Mouse (Mus musculus): ENCODE measurements around the gene Cdh5. TPM values are rescaled to one million over a fixed set of nuclear protein-coding genes. Genes with fewer than 3 reads are reported as not detected.
"Not testable (repeated sequence)": the region's sequence is repeated elsewhere in the genome, so short reads cannot be mapped to it uniquely, and the experiment has no call there.

Cdh5 gene
- polyA plus RNA-seq, 1 experiment from 2014 or later, result 14.6 TPM

GRCm38 (mm10) chr8:104075079-104075478 is 26.3 kb upstream of the Cdh5 start:
- ATAC-seq (ENCODE audit: low FRiP score), result no peak
- Histone ChIP-seq H3K27me3 (no peaks in the 10 kb centered on the region), H3K36me3 (no peaks in the 10 kb centered on the region), H3K9me3 (no peaks in the 10 kb centered on the region), H3K27ac (no peak overlapping the region), H3K9ac (no peak overlapping the region), H3K4me3 (no peak overlapping the region), H3K4me2 (no peak overlapping the region), H3K4me1 (replicated peaks) (0 out of 2 replicates have a peak, but pooled peaks cover 4% of the 10 kb centered on the region)
- WGBS, result 92% methylated on average over 6 of the region's 6 CpGs

- Histone ChIP-seq H3K9ac (no peak overlapping the region), H3K36me3 (no peaks in the 10 kb centered on the region), H3K27ac (no peak overlapping the region), H3K27me3 (no peaks in the 10 kb centered on the region), H3K4me3 (no peak overlapping the region), H3K4me2 (no peak overlapping the region), H3K4me1 (replicated peaks) (0 out of 2 replicates have a peak, but pooled peaks cover 4% of the 10 kb centered on the region), H3K9me3 (no peaks in the 10 kb centered on the region)
- WGBS, result 26% methylated on average over 8 of the region's 8 CpGs
- peak; percentile 84 for ATAC-seq (ENCODE audit: low FRiP score)
Observed at GRCm38 (mm10) chr8:104076541-104077412, 24.6 kb upstream of the Cdh5 start.

DNA sequence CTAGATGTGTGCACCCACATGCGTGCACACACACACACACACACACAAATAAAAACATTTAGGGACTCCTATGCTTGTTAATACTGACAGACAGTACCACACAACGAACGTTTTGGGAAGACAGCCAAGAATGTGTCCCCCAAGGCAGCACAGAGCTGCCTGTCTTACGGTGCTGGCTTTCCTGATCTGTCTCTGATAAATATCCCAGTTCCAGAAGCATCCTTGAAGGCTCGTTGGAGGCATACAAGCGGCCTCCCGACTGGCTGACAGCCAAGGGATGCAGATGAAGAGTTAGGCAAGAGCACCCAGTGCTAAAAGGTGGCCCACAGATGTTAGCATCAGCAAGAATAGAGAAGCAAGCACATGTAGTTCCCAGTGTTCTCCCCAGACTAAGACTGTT is 23.3 kb upstream of the Cdh5 start:
- no peaks in the 10 kb centered on the region for H3K27me3 ChIP-seq
- WGBS, result 56% methylated on average over 7 of the region's 7 CpGs
- no peak overlapping the region for H3K4me2 ChIP-seq
- H3K9ac ChIP-seq, result no peak overlapping the region
- no peak overlapping the region for H3K27ac ChIP-seq
- H3K4me1 ChIP-seq (replicated peaks), result 0 out of 2 replicates have a peak, but pooled peaks cover 4% of the 10 kb centered on the region
- no peak for ATAC-seq (ENCODE audit: low FRiP score)
- no peaks in the 10 kb centered on the region for H3K36me3 ChIP-seq
- no peaks in the 10 kb centered on the region for H3K9me3 ChIP-seq
- H3K4me3 ChIP-seq, result no peak overlapping the region

DNA sequence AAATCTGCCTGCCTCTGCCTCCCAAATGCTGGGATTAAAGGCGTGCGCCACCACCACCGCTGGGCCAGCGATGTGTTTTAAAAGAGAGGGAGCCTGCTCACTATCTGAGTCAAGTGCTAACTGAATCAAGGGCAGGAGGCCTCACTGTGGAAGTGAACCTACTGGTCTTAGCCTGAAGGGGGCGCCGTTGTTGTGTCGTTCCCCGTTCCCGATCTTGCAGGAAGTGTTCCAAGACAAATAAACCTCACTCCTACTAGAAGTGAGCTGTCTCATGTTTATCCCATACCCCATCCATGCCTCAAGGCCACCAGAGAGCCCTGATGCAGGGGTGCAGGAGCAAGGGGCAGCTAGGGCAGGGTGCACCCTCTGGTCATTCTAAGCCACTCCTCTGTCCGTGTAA is 16.1 kb upstream of the Cdh5 start:
- no peak for ATAC-seq (ENCODE audit: low FRiP score)
- Histone ChIP-seq H3K4me2 (no peak overlapping the region), H3K9ac (no peak overlapping the region), H3K27me3 (no peaks in the 10 kb centered on the region), H3K9me3 (no peaks in the 10 kb centered on the region), H3K36me3 (no peaks in the 10 kb centered on the region), H3K4me1 (replicated peaks) (no peaks in the 10 kb centered on the region), H3K4me3 (no peak overlapping the region), H3K27ac (no peak overlapping the region)
- WGBS, result 81% methylated on average over 10 of the region's 10 CpGs

GRCm38 (mm10) chr8:104086615-104087014 is 14.8 kb upstream of the Cdh5 start:
- no peaks in the 10 kb centered on the region for H3K4me1 ChIP-seq (replicated peaks)
- WGBS, result 78% methylated on average over 2 of the region's 2 CpGs
- H3K9ac ChIP-seq, result no peak overlapping the region

DNA sequence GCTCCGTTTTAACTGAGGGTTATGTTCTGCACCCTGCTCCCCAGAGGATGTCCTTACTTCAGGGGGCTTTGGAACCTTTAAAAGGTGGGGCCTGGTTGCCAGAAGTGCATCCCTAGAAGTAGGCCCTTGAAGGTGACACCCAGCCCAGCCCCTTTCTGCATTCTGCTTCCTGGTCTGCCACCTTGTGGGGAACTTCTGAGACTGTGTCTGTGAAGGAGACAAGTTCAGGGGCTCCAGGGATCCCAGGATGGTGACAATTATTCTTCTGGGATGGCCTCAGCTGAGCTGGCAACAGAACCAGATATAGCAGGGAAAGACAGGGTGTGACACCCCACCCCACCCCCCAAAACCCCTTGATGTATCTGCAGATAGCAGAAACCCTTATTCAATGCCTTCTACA is 14.3 kb upstream of the Cdh5 start:
- Histone ChIP-seq H3K4me3 (no peak overlapping the region), H3K4me2 (no peak overlapping the region), H3K9me3 (no peaks in the 10 kb centered on the region), H3K36me3 (no peaks in the 10 kb centered on the region), H3K4me1 (replicated peaks) (no peaks in the 10 kb centered on the region), H3K27ac (no peak overlapping the region), H3K9ac (no peak overlapping the region), H3K27me3 (no peaks in the 10 kb centered on the region)
- WGBS, result 38% methylated on average over 1 of the region's 1 CpGs
- no peak for ATAC-seq (ENCODE audit: low FRiP score)

More at GRCm38 (mm10) chr8:104086615-104087014, 14.8 kb upstream of the Cdh5 start:
- H3K9me3 ChIP-seq, result no peaks in the 10 kb centered on the region
- H3K4me2 ChIP-seq, result no peak overlapping the region
- H3K27me3 ChIP-seq, result no peaks in the 10 kb centered on the region
- H3K36me3 ChIP-seq, result no peaks in the 10 kb centered on the region
- no peak overlapping the region for H3K4me3 ChIP-seq
- no peak for ATAC-seq (ENCODE audit: low FRiP score)
- no peak overlapping the region for H3K27ac ChIP-seq

- H3K4me3 ChIP-seq; H3K4me2 ChIP-seq; H3K36me3 ChIP-seq; H3K27me3 ChIP-seq; H3K27ac ChIP-seq; H3K9me3 ChIP-seq; H3K9ac ChIP-seq; H3K4me1 ChIP-seq (replicated peaks); ATAC-seq (ENCODE audit: low FRiP score): not testable (repeated sequence)
Observed at GRCm38 (mm10) chr8:104087878-104088277, 13.5 kb upstream of the Cdh5 start.

- WGBS, result 75% methylated on average over 3 of the region's 3 CpGs
- ATAC-seq (ENCODE audit: low FRiP score), result no peak
Observed at GRCm38 (mm10) chr8:104088881-104089280, 12.5 kb upstream of the Cdh5 start.

GRCm38 (mm10) chr8:104090993-104091900 is 10.2 kb upstream of the Cdh5 start:
- not testable (repeated sequence) for H3K27ac ChIP-seq; H3K4me1 ChIP-seq (replicated peaks); H3K9me3 ChIP-seq; H3K9ac ChIP-seq; ATAC-seq (ENCODE audit: low FRiP score); H3K27me3 ChIP-seq; H3K36me3 ChIP-seq; H3K4me3 ChIP-seq
- WGBS, result 10% methylated on average over 24 of the region's 24 CpGs
- peak overlapping the region; percentile 31 for H3K4me2 ChIP-seq

More at GRCm38 (mm10) chr8:104088881-104089280, 12.5 kb upstream of the Cdh5 start:
- Histone ChIP-seq H3K27me3 (no peaks in the 10 kb centered on the region), H3K4me3 (no peak overlapping the region), H3K9ac (no peak overlapping the region), H3K4me1 (replicated peaks) (no peaks in the 10 kb centered on the region), H3K4me2 (no peak overlapping the region), H3K9me3 (no peaks in the 10 kb centered on the region), H3K27ac (no peak overlapping the region), H3K36me3 (no peaks in the 10 kb centered on the region)

GRCm38 (mm10) chr8:104093336-104093735 is 8.1 kb upstream of the Cdh5 start:
- no peaks in the 10 kb centered on the region for H3K9me3 ChIP-seq
- WGBS, result 32% methylated on average over 7 of the region's 7 CpGs
- no peak for ATAC-seq (ENCODE audit: low FRiP score)
- H3K4me3 ChIP-seq, result no peak overlapping the region
- no peaks in the 10 kb centered on the region for H3K4me1 ChIP-seq (replicated peaks)
- no peak overlapping the region for H3K4me2 ChIP-seq
- no peak overlapping the region for H3K9ac ChIP-seq
- H3K36me3 ChIP-seq, result no peaks in the 10 kb centered on the region
- H3K27ac ChIP-seq, result no peak overlapping the region
- H3K27me3 ChIP-seq, result no peaks in the 10 kb centered on the region

DNA sequence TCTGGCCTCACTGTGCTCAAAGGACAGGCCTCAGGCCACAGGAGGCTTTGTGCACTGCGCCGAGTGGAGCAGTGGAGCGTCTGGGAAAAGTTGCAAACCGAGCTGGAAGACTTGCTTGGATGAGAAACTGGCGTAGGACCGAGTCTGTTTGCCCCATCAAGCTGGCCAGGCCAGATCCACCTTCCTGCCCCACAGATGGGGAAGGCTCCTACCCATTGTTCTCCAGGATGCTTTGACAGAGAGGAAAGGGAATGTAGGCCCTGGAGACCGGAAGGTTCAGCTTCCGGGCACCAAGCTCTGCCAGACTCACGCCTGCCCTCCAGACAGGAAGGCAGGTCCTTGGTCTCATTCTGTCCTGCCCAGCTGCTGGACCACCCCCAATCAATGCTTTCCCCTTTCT is 5.8 kb upstream of the Cdh5 start:
- peaks cover 12% of the 10 kb centered on the region for H3K4me1 ChIP-seq (replicated peaks)
- no peak overlapping the region for H3K4me3 ChIP-seq
- no peaks in the 10 kb centered on the region for H3K36me3 ChIP-seq
- no peak overlapping the region for H3K27ac ChIP-seq
- H3K9ac ChIP-seq, result no peak overlapping the region
- no peaks in the 10 kb centered on the region for H3K9me3 ChIP-seq
- no peak overlapping the region for H3K4me2 ChIP-seq
- WGBS, result 62% methylated on average over 9 of the region's 9 CpGs
- ATAC-seq (ENCODE audit: low FRiP score), result no peak
- H3K27me3 ChIP-seq, result no peaks in the 10 kb centered on the region

DNA sequence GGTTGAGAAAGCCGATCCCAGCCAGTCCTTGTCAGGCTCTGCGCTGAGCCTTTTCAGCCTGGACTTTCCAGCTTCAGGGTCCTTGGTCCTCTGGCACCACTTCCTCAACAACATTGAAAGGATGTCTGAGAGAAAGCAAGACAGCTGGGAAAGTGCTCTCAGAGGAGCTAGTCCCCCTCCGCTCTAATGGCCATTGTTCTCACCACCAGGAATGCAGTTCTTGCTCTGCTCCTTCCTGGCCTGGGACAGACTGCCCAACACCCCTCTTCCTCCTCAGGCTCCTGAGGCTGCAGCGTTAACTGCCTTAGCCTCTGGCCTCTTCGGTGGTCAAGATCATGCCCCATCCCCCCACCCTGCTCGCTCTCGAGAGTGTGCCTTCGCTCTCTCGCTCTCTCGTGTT is 4.8 kb upstream of the Cdh5 start:
- H3K27ac ChIP-seq, result no peak overlapping the region
- ATAC-seq (ENCODE audit: low FRiP score), result no peak
- 56% methylated on average over 10 of the region's 10 CpGs for WGBS
- no peak overlapping the region for H3K4me3 ChIP-seq
- peaks cover 12% of the 10 kb centered on the region for H3K4me1 ChIP-seq (replicated peaks)
- no peaks in the 10 kb centered on the region for H3K27me3 ChIP-seq
- no peaks in the 10 kb centered on the region for H3K36me3 ChIP-seq
- H3K4me2 ChIP-seq, result no peak overlapping the region
- H3K9me3 ChIP-seq, result no peaks in the 10 kb centered on the region
- H3K9ac ChIP-seq, result no peak overlapping the region

Measured in hindbrain, embryonic 13.5 days (tissue).